Mouse (Mus musculus): ENCODE measurements at regions not wholly inside any gene's neighbourhood (a gene's known extent, or its start where the extent isn't known, plus 50 kb on each side); places are given as distances from the start of the nearest gene placed in this dataset.

DNA sequence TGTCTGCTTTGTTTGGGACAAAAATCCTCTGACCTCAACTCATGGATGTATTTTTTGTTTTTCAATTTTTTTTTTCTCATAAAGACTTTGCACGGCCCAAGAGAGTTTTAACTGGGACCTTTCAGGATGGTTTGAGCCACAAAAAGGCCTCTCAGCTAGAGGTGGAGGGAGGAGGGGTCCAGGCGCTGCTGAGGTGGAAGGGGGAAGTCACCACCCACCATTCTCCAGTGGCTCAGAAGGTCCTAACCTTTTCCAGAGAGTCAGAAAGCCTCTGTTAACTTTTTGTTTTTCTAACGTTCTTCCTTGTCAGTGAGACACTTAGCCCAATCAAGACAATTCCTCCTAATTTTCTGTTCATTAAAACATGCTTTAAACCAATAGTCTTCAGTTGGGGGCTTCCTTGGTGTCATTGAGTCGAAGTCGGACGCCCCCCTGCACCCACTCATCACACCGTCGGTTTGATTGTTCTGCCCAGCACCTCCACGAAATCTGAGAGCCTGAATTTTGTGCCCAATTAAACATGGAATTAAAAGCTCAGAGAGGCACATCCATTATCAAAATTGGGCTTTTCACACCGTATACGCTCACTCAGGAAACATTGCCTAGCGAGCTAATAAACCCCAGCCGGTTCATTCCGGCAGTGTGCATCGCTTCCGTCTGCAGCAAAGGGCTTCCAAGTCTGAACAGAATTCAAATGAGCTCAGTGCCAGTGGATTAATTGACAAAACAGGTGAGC, 134.3 kb upstream of the Ralgapa2 start:
- no peak for TF ChIP-seq EP300 (IDR thresholded peaks at IDR 0.05)
- TF ChIP-seq CTCF (IDR thresholded peaks at IDR 0.05) = no peak

Measured in lung, postnatal 0 days (tissue).